Mouse (Mus musculus) thymus, adult 2 months (tissue): ENCODE measurements around the gene Aldh6a1. TPM values are rescaled to one million over a fixed set of nuclear protein-coding genes. Genes with fewer than 3 reads are reported as not detected.

ENCODE experiments used
- DNase-seq: peaks from one replicate; pipeline ENCODE4 v3.0.0; 2021
- H3K27ac ChIP-seq: fragments of 200-500 bp; 2 replicates; pipeline ENCODE4 v1.5.1; 2012; ENCODE audit warnings: low read length, control low read depth; ENCODE audit not compliant: control insufficient read depth, insufficient read depth
- H3K27me3 ChIP-seq: fragments of 200-500 bp; 2 replicates; pipeline ENCODE4 v1.6.1; 2012; ENCODE audit warnings: mild to moderate bottlenecking, low read length, moderate library complexity, mixed read lengths; ENCODE audit not compliant: control insufficient read depth, insufficient read depth
- H3K36me3 ChIP-seq: fragments of 200-500 bp; 2 replicates; pipeline ENCODE4 v1.6.1; 2012; ENCODE audit warnings: mild to moderate bottlenecking, low read length, moderate library complexity; ENCODE audit not compliant: control insufficient read depth, insufficient read depth
- H3K4me1 ChIP-seq: fragments of 200-500 bp; replicated peaks from 2 replicates; pipeline ENCODE4 v1.6.1; 2012; ENCODE audit warnings: low read length; ENCODE audit not compliant: control insufficient read depth, insufficient read depth
- H3K4me3 ChIP-seq: fragments of 200-500 bp; 2 replicates; pipeline ENCODE4 v1.5.1; 2012; ENCODE audit warnings: mild to moderate bottlenecking, low read length, control low read depth, moderate library complexity; ENCODE audit not compliant: control insufficient read depth, insufficient read depth
- CTCF ChIP-seq: fragments of 200-500 bp; IDR thresholded peaks from 2 replicates; pipeline ENCODE4 v1.5.1; 2012; ENCODE audit warnings: mild to moderate bottlenecking, control low read depth, low read length, moderate library complexity, borderline replicate concordance; ENCODE audit not compliant: control insufficient read depth, poor library complexity, insufficient read depth; ENCODE audit errors: extremely low read depth
- POLR2A ChIP-seq: fragments of 200-500 bp; IDR thresholded peaks from 2 replicates; pipeline ENCODE4 v1.6.1; 2012; ENCODE audit warnings: mild to moderate bottlenecking, low read length, control low read depth, moderate library complexity; ENCODE audit not compliant: control insufficient read depth, poor library complexity, insufficient read depth; ENCODE audit errors: extremely low read depth
- whole genome bisulfite sequencing: fragments of 180-500 bp; shearing (Covaris S2); methylation state at CpG from one replicate; pipeline ENCODE4 v1.1.7; 2018; 5-methylcytosine and 5-hydroxymethylcytosine counted together
- polyA plus RNA-seq: library from polyadenylated mRNA; depleted of rRNA; stranded (reverse); fragments of >200 nt; gene quantifications from 2 replicates; pipeline ENCODE4 v1.2.3, GENCODE M21; 2012

Aldh6a1 gene
- polyA plus RNA-seq, 1 experiment: 13.2 TPM

DNA sequence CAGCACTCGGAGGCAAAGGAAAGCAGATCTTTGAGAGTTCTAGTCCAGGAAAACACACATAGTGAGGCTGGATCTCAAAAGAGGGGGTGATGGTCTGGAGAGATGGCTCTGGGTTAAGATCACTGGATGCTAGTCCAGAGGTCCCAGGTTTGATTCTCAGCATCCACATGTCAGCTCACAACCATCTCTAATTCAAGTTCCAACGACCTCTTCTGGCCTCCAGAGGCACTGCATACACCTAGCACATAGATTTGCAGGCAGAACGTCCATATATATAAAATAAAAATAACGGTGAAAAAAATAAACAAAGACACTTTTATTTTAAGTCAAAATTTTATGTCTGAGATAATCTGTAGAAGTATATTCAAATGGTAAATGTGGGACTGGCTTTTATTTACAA is 43.5 kb downstream of the Aldh6a1 start:
- TF ChIP-seq CTCF (no peak), POLR2A (no peak)
- no peak for DNase-seq
- H3K4me1 ChIP-seq: peaks cover 10% of the 10 kb centered on the region
- no peak overlapping the region for H3K4me3 ChIP-seq
- peaks cover 6% of the 10 kb centered on the region; the same call in 1 of the 2 replicates for H3K36me3 ChIP-seq
- WGBS: 65% methylated on average over 4 of the region's 4 CpGs
- H3K27me3 ChIP-seq: no peaks in the 10 kb centered on the region
- H3K27ac ChIP-seq: peak overlapping the region; percentile 61; the same call in 1 of the 2 replicates

DNA sequence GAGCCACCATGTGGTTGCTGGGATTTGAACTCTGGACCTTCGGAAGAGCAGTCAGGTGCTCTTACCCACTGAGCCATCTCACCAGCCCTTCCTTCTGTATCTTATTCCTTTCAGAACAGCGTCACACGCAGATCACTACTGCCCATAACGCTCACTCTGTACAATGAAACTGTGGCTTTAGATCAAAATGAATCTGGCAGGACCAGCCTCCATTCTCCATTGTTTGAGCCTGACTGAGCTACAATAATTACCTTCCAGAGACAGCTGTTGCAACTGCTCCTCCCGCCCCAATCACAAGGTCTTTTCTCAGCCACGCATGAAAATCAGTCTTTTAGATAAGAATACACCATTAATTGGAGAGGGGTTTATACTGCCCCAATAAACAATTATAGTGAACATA is 46.3 kb downstream of the Aldh6a1 start:
- H3K36me3 ChIP-seq: peaks cover 10% of the 10 kb centered on the region; the same call in 1 of the 2 replicates
- peaks cover 9% of the 10 kb centered on the region for H3K4me1 ChIP-seq
- TF ChIP-seq CTCF (no peak), POLR2A (no peak)
- H3K27me3 ChIP-seq: no peaks in the 10 kb centered on the region
- 98% methylated on average over 6 of the region's 6 CpGs for WGBS
- H3K27ac ChIP-seq: no peak overlapping the region
- no peak overlapping the region for H3K4me3 ChIP-seq
- no peak for DNase-seq

DNA sequence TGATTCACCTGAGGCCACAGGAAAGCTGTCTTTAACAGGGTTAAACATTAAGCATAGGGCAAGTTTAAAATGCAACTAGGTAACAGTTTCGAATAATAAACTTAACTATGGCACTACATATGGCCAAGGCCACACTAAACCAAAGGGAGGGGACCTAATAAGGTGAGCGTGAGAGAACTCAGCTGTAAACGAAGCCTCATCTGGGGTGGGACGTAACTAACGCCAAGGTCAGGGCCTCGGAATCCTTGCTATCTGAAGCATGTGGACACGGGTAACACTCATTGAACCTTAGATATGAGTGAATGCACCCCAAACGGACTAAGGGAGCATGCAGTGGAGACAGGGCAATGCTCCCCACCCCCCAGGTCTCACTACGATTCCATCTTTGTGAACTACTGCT is 47.9 kb downstream of the Aldh6a1 start:
- no peak overlapping the region for H3K4me3 ChIP-seq
- no peaks in the 10 kb centered on the region for H3K27me3 ChIP-seq
- no peak for DNase-seq
- no peak for TF ChIP-seq CTCF
- no peak for TF ChIP-seq POLR2A
- H3K27ac ChIP-seq: no peak overlapping the region
- 95% methylated on average over 9 of the region's 9 CpGs for WGBS
- H3K4me1 ChIP-seq: peaks cover 6% of the 10 kb centered on the region
- H3K36me3 ChIP-seq: peaks cover 10% of the 10 kb centered on the region; the same call in 1 of the 2 replicates

DNA sequence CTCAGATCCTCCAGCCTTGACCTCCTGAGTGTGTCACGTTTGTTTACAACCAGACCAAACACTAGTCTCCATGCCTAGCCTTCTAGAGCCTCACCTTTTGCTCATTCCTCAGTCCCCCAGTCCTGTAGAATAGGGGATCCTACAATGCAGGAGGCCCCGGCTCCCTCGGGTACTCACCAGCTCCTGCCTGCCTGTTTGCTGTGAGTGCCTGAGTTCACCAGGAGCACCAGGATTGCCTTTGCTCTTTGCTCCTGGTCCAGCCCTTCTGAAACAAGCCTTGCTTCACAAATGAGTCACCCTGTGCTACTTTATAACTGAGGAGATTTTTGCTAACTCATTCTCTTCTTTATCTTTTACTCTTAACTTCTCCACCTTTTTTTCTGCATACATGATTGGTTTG is 50.2 kb downstream of the Aldh6a1 start:
- Histone ChIP-seq H3K4me1 (no peaks in the 10 kb centered on the region), H3K27me3 (no peaks in the 10 kb centered on the region), H3K27ac (no peak overlapping the region), H3K4me3 (no peak overlapping the region), H3K36me3 (peaks cover 17% of the 10 kb centered on the region)
- no peak for DNase-seq
- no peak for TF ChIP-seq CTCF
- no peak for TF ChIP-seq POLR2A
- 95% methylated on average over 3 of the region's 3 CpGs for WGBS

DNA sequence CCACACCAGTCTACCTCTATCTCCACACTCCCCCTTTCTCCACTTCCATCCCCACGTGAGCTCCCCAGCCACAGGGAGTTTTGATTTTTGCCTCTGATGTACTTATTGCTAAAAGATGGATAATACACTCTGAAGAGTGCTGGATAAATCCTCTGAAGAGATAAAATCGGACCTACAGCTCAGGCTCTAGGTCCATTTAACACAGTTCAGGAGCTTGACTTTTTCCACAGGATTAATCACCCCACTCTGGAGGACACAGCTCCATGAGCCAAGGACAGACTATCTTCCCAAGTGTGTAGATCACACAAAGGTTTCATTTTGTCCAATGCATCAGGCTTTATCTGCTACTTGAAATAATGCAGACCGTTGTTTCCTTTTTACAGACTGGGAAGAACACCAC is 50.7 kb downstream of the Aldh6a1 start:
- 97% methylated on average over 3 of the region's 3 CpGs for WGBS
- TF ChIP-seq POLR2A (no peak), CTCF (no peak)
- H3K4me3 ChIP-seq: no peak overlapping the region
- H3K27ac ChIP-seq: no peak overlapping the region
- no peaks in the 10 kb centered on the region for H3K27me3 ChIP-seq
- H3K36me3 ChIP-seq: peaks cover 22% of the 10 kb centered on the region
- DNase-seq: no peak
- no peaks in the 10 kb centered on the region for H3K4me1 ChIP-seq

DNA sequence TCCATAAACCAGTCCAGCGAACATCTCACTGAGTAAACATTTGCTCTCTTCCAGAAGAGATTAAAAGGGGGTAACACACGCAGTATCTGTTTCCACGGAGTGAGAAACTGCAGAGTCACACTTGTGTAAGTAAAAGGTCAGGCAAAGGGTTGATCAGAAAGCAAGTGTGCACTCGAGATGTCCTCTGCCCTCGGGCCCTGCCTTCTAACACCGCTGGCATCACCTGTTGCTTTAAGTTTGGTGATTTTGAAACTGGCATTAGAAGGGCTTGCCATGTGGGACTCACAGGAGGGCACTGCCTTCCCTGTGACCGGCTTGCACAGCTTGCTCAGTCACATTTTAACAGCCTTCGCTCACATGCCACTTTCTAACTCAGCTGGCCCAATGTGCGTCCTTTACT is 51.1 kb downstream of the Aldh6a1 start:
- Histone ChIP-seq H3K27ac (no peak overlapping the region), H3K4me1 (no peaks in the 10 kb centered on the region), H3K27me3 (no peaks in the 10 kb centered on the region), H3K36me3 (peaks cover 22% of the 10 kb centered on the region), H3K4me3 (no peak overlapping the region)
- DNase-seq: no peak
- TF ChIP-seq POLR2A (no peak), CTCF (no peak)
- 96% methylated on average over 9 of the region's 9 CpGs for WGBS

DNA sequence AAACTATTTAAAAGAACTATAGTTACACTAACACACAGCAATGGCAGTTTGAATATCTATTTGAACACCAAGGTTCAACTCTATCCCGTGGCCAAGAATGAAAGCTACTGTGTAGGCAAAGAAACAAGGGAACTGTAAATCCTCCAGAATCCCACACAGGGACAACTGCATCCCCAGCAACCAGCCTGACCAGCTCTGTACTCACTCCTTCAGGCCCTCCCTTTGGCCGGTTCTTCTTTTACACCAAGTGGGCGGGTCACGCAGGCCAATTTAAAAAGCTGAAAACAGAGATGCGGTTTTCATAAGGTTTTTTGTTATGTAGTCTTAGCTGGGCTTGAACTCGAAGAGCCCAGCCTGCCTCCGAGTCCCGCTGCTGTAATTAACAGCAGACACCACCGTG is 51.7 kb downstream of the Aldh6a1 start:
- WGBS: 96% methylated on average over 9 of the region's 9 CpGs
- Histone ChIP-seq H3K36me3 (peaks cover 26% of the 10 kb centered on the region), H3K27me3 (no peaks in the 10 kb centered on the region), H3K4me1 (no peaks in the 10 kb centered on the region), H3K27ac (no peak overlapping the region), H3K4me3 (no peak overlapping the region)
- DNase-seq: no peak
- TF ChIP-seq CTCF (no peak), POLR2A (no peak)
